Comparison of ENCODE assay signal across 12 mouse cellular contexts in the genomic region with DNA sequence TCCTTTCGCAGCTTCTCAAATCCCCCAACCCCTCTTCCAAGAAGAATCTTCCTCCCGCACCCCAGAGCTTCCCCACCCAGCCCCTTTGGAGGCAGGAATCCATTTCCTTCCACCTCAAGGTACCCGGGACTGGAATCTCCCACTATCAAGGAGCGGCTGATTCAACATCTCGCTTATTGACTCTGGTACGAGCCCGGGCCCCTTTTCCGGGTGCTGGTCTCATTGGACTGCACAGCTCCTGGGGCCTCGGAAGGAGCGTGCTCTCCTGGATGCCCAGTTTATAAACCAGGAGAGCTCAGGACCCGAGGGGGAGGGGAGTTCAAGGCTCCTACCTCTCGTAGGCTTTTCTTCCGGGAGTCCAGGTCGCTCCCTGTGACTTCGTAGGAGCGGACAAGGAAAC. TPM values are rescaled to one million over a fixed set of nuclear protein-coding genes. Genes with fewer than 3 reads are reported as not detected.
DNase-seq lines count a peak whose midpoint lies in the region; ATAC-seq and TF ChIP-seq lines count a peak whose summit lies in the region.
"Had no signal": no experiment of that assay in that cellular context is flagged by ENCODE, and none has a peak within 500 bp of the region (broad histone marks: within the 10 kb centered on the region; RNA-seq: fewer than 3 reads in every experiment).

No protein-coding gene starts in this region.

- no peak for DNase-seq in liver, embryonic 11.5 days (ENCODE audit: low spot score)
- DNase-seq in liver = no peak
- peak; percentile 43 for DNase-seq in limb, embryonic 11.5 days (ENCODE audit: low spot score)
- no peak for DNase-seq in adrenal gland, adult 2 months
- no peak for DNase-seq in spleen, postnatal 4 days (ENCODE audit: low spot score in 2 of 2)
- no peak for DNase-seq in thymus, adult 2 months
- DNase-seq: cerebellum, adult 11 months; kidney, adult 18-20 months; right cerebral cortex, postnatal 25 days had no signal

- H3K27ac ChIP-seq in liver, embryonic 11.5 days (ENCODE audit: low read depth, low read length) = no peak overlapping the region
- H3K27ac ChIP-seq in embryonic fibroblast, embryonic 13.5 days (ENCODE audit: insufficient read depth, low read length) = no peak overlapping the region
- no peak overlapping the region for H3K27ac ChIP-seq in limb, embryonic 11.5 days (replicated peaks; ENCODE audit: low read depth, low read length)
- no peak overlapping the region for H3K27ac ChIP-seq in neural tube, embryonic 15.5 days (replicated peaks)
- H3K27ac ChIP-seq in thymus, adult 2 months (ENCODE audit: control insufficient read depth, insufficient read depth, low read length) = no peak overlapping the region

- no peak for ATAC-seq in liver, embryonic 11.5 days (replicated peaks; ENCODE audit: low FRiP score)
- no peak for ATAC-seq in limb, embryonic 11.5 days (ENCODE audit: insufficient number of reproducible peaks, low FRiP score, low TSS enrichment, low read depth)
- ATAC-seq in neural tube, embryonic 15.5 days (ENCODE audit: low FRiP score) = no peak
- ATAC-seq: Patski had no signal

- peaks cover 11% of the 10 kb centered on the region for H3K4me1 ChIP-seq in liver, embryonic 11.5 days (replicated peaks; ENCODE audit: control insufficient read depth, insufficient read depth, low read length)
- no peaks in the 10 kb centered on the region for H3K4me1 ChIP-seq in embryonic fibroblast, embryonic 13.5 days (ENCODE audit: control insufficient read depth, insufficient read depth, low read length)
- peaks cover 4% of the 10 kb centered on the region; the same call in 1 of the 2 replicates for H3K4me1 ChIP-seq in limb, embryonic 11.5 days (ENCODE audit: control insufficient read depth, insufficient read depth, low read length)
- peaks cover 12% of the 10 kb centered on the region for H3K4me1 ChIP-seq in neural tube, embryonic 15.5 days
- no peaks in the 10 kb centered on the region for H3K4me1 ChIP-seq in thymus, adult 2 months (replicated peaks; ENCODE audit: control insufficient read depth, insufficient read depth, low read length)

- H3K9me3 ChIP-seq in liver, embryonic 11.5 days (ENCODE audit: control insufficient read depth, low read length) = no peaks in the 10 kb centered on the region
- no peaks in the 10 kb centered on the region; the same call in 1 of the 2 replicates for H3K9me3 ChIP-seq in limb, embryonic 11.5 days (ENCODE audit: control insufficient read depth, low read length)
- H3K9me3 ChIP-seq in neural tube, embryonic 15.5 days (replicated peaks) = no peaks in the 10 kb centered on the region

- H3K27me3 ChIP-seq in liver, embryonic 11.5 days (replicated peaks; ENCODE audit: control insufficient read depth, insufficient read depth, low read length) = peaks cover 43% of the 10 kb centered on the region
- H3K27me3 ChIP-seq in limb, embryonic 11.5 days (ENCODE audit: control insufficient read depth, insufficient read depth, low read length) = peaks cover 22% of the 10 kb centered on the region
- peaks cover 40% of the 10 kb centered on the region for H3K27me3 ChIP-seq in neural tube, embryonic 15.5 days (replicated peaks)
- peaks cover 6% of the 10 kb centered on the region; the same call in 1 of the 2 replicates for H3K27me3 ChIP-seq in thymus, adult 2 months (ENCODE audit: control insufficient read depth, insufficient read depth, low read length)
- H3K27me3 ChIP-seq: Patski had no signal

- TF ChIP-seq CTCF in embryonic fibroblast, embryonic 13.5 days (IDR thresholded peaks at IDR 0.05; ENCODE audit: borderline replicate concordance, insufficient read depth, low read length) = no peak
- TF ChIP-seq CTCF in thymus, adult 2 months (IDR thresholded peaks at IDR 0.05; ENCODE audit: borderline replicate concordance, control insufficient read depth, extremely low read depth, insufficient read depth, low read length, poor library complexity) = no peak

- H3K9ac ChIP-seq in liver, embryonic 11.5 days (ENCODE audit: low read depth, low read length) = no peak overlapping the region
- H3K9ac ChIP-seq in limb, embryonic 11.5 days (ENCODE audit: low read length) = peak overlapping the region; percentile 52
- peak overlapping the region; percentile 17; the same call in 1 of the 2 replicates for H3K9ac ChIP-seq in neural tube, embryonic 15.5 days (replicated peaks)

- WGBS in liver, embryonic 11.5 days = 6% methylated on average over 16 of the region's 16 CpGs
- WGBS in limb, embryonic 11.5 days = 3% methylated on average over 16 of the region's 16 CpGs
- 3% methylated on average over 16 of the region's 16 CpGs for WGBS in neural tube, embryonic 15.5 days
- WGBS in thymus, adult 2 months = 21% methylated on average over 16 of the region's 16 CpGs

- H3K36me3 ChIP-seq in liver, embryonic 11.5 days (ENCODE audit: control insufficient read depth, insufficient read depth, low read length) = no peaks in the 10 kb centered on the region
- no peaks in the 10 kb centered on the region for H3K36me3 ChIP-seq in limb, embryonic 11.5 days (ENCODE audit: control insufficient read depth, insufficient read depth, low read length)
- H3K36me3 ChIP-seq in neural tube, embryonic 15.5 days = no peaks in the 10 kb centered on the region
- H3K36me3 ChIP-seq in thymus, adult 2 months (ENCODE audit: control insufficient read depth, insufficient read depth, low read length) = no peaks in the 10 kb centered on the region

- peak overlapping the region; percentile 81 for H3K4me2 ChIP-seq in liver, embryonic 11.5 days
- H3K4me2 ChIP-seq in limb, embryonic 11.5 days (ENCODE audit: low read depth, severe bottlenecking) = peak overlapping the region; percentile 82
- peak overlapping the region; percentile 62 for H3K4me2 ChIP-seq in neural tube, embryonic 15.5 days

- TF ChIP-seq POLR2A in embryonic fibroblast, embryonic 13.5 days (IDR thresholded peaks at IDR 0.05; ENCODE audit: low read depth, low read length) = no peak
- no peak for TF ChIP-seq POLR2A in thymus, adult 2 months (IDR thresholded peaks at IDR 0.05; ENCODE audit: control insufficient read depth, extremely low read depth, insufficient read depth, low read length, poor library complexity)

- H3K4me3 ChIP-seq in liver, embryonic 11.5 days (ENCODE audit: low read depth, low read length) = peak overlapping the region; percentile 46
- 0 out of 2 replicates have a peak overlapping the region, but pooled peaks have one; percentile 1 for H3K4me3 ChIP-seq in embryonic fibroblast, embryonic 13.5 days (ENCODE audit: insufficient read depth, low read length)
- peak overlapping the region; percentile 35 for H3K4me3 ChIP-seq in limb, embryonic 11.5 days (ENCODE audit: low read depth, low read length)
- peak overlapping the region; percentile 34 for H3K4me3 ChIP-seq in neural tube, embryonic 15.5 days (replicated peaks)
- H3K4me3 ChIP-seq in thymus, adult 2 months (ENCODE audit: control insufficient read depth, insufficient read depth, low read length) = no peak overlapping the region

RNA-seq across cellular contexts. Expression of gene Ncmap, which starts 0.5 kb away (rescaled TPM):
- 0.86 TPM in 1 of 2 replicates, not detected in the other for polyA plus RNA-seq in liver, embryonic 11.5 days (2014; fragmentation: Nextera tagmentation; extraction: Ambion mirVana)
- polyA plus RNA-seq in embryonic fibroblast, embryonic 13.5 days (2011; ENCODE audit: insufficient read length, low read depth, missing spikeins) = not detected in 2 replicates
- 0.30 and 0.64 TPM in 2 replicates for polyA plus RNA-seq in limb, embryonic 11.5 days (2014; fragmentation: Nextera tagmentation; extraction: Ambion mirVana)
- polyA plus RNA-seq in neural tube, embryonic 15.5 days (2015; fragmentation: Nextera tagmentation; extraction: Ambion mirVana) = 1.7 and 2.2 TPM in 2 replicates
- under 1 TPM in 1 of 2 experiments, not detected in 1; 0.28 TPM for total RNA-seq in adrenal gland, adult 2 months (2021)
- 0.15 and 3.2 TPM in 2 replicates for polyA plus RNA-seq in adrenal gland, adult 2 months (2012; rRNA removed)
- 0.96 and 2.0 TPM in 2 replicates for polyA plus RNA-seq in thymus, adult 2 months (2012; rRNA removed)
- polyA plus RNA-seq: Patski had no signal

RNA-seq across cellular contexts. Expression of gene Rcan3, which starts 36.1 kb away (rescaled TPM):
- 8.6 and 9.2 TPM in 2 replicates for polyA plus RNA-seq in liver, embryonic 11.5 days (2014; fragmentation: Nextera tagmentation; extraction: Ambion mirVana)
- 17.5 and 18.2 TPM in 2 replicates for polyA plus RNA-seq in embryonic fibroblast, embryonic 13.5 days (2011; ENCODE audit: insufficient read length, low read depth, missing spikeins)
- 7.1 and 9.6 TPM in 2 replicates for polyA plus RNA-seq in limb, embryonic 11.5 days (2014; fragmentation: Nextera tagmentation; extraction: Ambion mirVana)
- 44.0 and 47.8 TPM in 2 replicates for polyA plus RNA-seq in neural tube, embryonic 15.5 days (2015; fragmentation: Nextera tagmentation; extraction: Ambion mirVana)
- 10 to 100 TPM; 12.1 to 24.4 TPM for total RNA-seq in adrenal gland, adult 2 months (2021)
- polyA plus RNA-seq in adrenal gland, adult 2 months (2012; rRNA removed) = 13.1 and 15.7 TPM in 2 replicates
- polyA plus RNA-seq in thymus, adult 2 months (2012; rRNA removed) = 20.0 and 21.9 TPM in 2 replicates

RNA-seq across cellular contexts. Expression of gene Srrm1, which starts 44.4 kb away (rescaled TPM):
- 191 and 195 TPM in 2 replicates for polyA plus RNA-seq in liver, embryonic 11.5 days (2014; fragmentation: Nextera tagmentation; extraction: Ambion mirVana)
- 160 and 173 TPM in 2 replicates for polyA plus RNA-seq in embryonic fibroblast, embryonic 13.5 days (2011; ENCODE audit: insufficient read length, low read depth, missing spikeins)
- polyA plus RNA-seq in limb, embryonic 11.5 days (2014; fragmentation: Nextera tagmentation; extraction: Ambion mirVana) = 243 and 254 TPM in 2 replicates
- 174 and 181 TPM in 2 replicates for polyA plus RNA-seq in neural tube, embryonic 15.5 days (2015; fragmentation: Nextera tagmentation; extraction: Ambion mirVana)
- 100 to 1,000 TPM; 107 to 122 TPM for total RNA-seq in adrenal gland, adult 2 months (2021)
- 19.4 and 23.2 TPM in 2 replicates for polyA plus RNA-seq in adrenal gland, adult 2 months (2012; rRNA removed)
- 41.0 and 50.0 TPM in 2 replicates for polyA plus RNA-seq in thymus, adult 2 months (2012; rRNA removed)
